Mouse (Mus musculus): ENCODE data around the gene Tet3. TPM values are rescaled to one million over a fixed set of nuclear protein-coding genes. Genes with fewer than 3 reads are reported as not detected.

Gene Tet3
- polyA plus RNA-seq, 1 experiment from 2014 or later: 66.1 TPM

DNA sequence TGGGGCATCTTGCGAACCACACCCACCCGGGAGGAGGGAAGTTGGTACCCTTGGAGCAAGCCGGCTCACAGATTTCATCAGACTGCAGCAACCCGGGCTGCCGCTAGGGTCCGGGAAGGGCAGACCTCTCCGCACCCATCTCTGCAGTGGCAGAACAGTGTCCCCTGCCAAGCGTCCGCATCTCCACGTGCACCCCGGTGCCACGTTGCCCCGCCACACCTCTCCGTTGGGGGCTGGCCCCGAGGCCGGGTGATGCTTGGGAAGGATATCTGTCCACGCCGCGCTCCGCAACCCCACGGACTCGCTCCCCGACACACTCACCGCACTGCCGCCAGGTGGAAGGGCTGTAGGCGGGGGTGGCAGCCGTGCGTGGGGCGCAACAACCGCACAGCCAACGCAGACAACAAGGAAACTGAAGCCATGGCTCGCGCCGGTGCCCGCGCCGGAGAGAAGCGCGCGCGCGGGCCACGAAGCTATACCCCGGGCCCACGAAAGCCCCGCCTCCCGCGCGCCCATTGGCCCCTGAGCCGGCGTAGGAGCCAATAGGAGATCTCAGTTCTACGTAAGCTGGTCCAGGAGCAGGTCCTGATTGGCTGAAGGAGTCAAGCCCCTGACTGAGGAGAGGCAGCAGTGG lies 141.7 kb downstream of the Tet3 start:
- Histone ChIP-seq H3K9ac (peak overlapping the region; percentile 68), H3K9me3 (replicated peaks) (no peaks in the 10 kb centered on the region), H3K27me3 (no peaks in the 10 kb centered on the region), H3K4me3 (replicated peaks) (peak overlapping the region; percentile 95), H3K4me2 (replicated peaks) (peak overlapping the region; percentile 90), H3K36me3 (peaks cover under 1% of the 10 kb centered on the region; the same call in 1 of the 2 replicates), H3K4me1 (peaks cover 13% of the 10 kb centered on the region; the same call in 1 of the 2 replicates), H3K27ac (replicated peaks) (peak overlapping the region; percentile 75)
- peak; percentile 98 for ATAC-seq (ENCODE audit: insufficient number of reproducible peaks, low FRiP score, low TSS enrichment, low read depth)
- under 1% methylated on average over 52 of the region's 52 CpGs for WGBS

DNA sequence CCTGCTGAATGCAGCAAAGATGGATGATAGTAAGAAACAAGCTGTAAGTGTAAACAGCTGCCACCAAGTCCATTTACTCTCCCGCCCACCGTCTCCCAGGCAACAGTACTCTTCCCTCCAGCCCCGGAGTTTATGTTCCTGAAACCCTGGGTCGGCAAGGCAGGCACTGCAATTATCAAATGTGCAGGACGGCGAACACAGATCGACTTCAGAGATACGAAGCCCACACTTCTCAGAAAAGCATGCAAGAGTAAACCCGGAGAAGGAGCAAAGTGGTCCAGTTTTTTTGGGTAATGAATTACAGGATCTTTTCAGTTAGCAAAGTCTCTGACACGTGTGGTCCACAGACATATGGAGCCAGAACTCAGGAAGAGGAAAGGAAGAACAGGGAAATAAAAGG lies 142.9 kb downstream of the Tet3 start:
- Histone ChIP-seq H3K4me3 (replicated peaks) (peak overlapping the region; percentile 95), H3K36me3 (peaks cover 10% of the 10 kb centered on the region), H3K4me1 (peaks cover 13% of the 10 kb centered on the region; the same call in 1 of the 2 replicates), H3K9me3 (replicated peaks) (no peaks in the 10 kb centered on the region), H3K27ac (replicated peaks) (no peak overlapping the region), H3K27me3 (no peaks in the 10 kb centered on the region), H3K4me2 (replicated peaks) (peak overlapping the region; percentile 90), H3K9ac (no peak overlapping the region)
- WGBS: 6% methylated on average over 10 of the region's 10 CpGs
- no peak for ATAC-seq (ENCODE audit: insufficient number of reproducible peaks, low FRiP score, low TSS enrichment, low read depth)

DNA sequence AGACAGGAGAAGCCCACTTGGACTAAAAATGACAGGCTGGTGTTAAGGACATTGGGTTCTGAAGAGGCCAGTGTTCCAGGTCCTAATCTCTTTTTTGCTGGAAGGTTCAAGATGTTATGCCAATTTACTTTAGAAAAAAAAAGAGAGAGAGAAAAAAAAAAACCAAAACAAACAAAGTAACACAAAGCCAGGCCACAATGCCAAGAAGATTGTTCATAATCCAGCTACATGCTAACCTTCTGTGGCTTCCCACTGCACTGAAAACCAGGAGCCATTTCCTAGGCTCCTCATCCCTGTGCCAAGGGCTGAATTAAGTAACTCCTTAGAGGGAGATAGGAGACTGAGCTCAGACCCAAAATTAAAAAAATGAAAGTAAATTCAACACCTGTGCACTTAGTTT lies 143.6 kb downstream of the Tet3 start:
- Histone ChIP-seq H3K27ac (replicated peaks) (no peak overlapping the region), H3K9me3 (replicated peaks) (no peaks in the 10 kb centered on the region), H3K4me2 (replicated peaks) (no peak overlapping the region), H3K4me1 (peaks cover 13% of the 10 kb centered on the region; the same call in 1 of the 2 replicates), H3K27me3 (no peaks in the 10 kb centered on the region), H3K4me3 (replicated peaks) (no peak overlapping the region), H3K36me3 (peaks cover 18% of the 10 kb centered on the region), H3K9ac (no peak overlapping the region)
- no peak for ATAC-seq (ENCODE audit: insufficient number of reproducible peaks, low FRiP score, low TSS enrichment, low read depth)

DNA sequence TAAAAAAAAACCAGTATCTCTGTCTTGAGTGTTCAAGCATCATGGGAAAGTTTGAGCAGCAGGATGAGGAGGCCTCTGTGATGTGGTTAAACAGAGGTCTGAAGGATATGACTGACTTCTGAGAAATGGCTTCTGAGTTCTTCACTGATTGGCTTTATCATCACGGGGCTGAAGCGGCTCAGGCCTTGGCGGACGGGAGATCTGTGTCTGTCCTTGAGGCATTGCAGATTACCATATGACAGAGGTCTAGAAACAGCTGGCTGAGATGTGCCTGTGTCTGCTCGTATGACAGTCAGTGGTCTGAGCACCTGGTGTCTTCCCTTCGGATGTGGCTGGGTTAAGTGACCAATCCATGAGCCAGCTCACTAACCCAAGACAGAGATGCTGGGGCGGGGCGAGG lies 146.4 kb downstream of the Tet3 start:
- H3K4me3 ChIP-seq (replicated peaks): no peak overlapping the region
- H3K4me2 ChIP-seq (replicated peaks): no peak overlapping the region
- no peak overlapping the region for H3K27ac ChIP-seq (replicated peaks)
- peaks cover 13% of the 10 kb centered on the region; the same call in 1 of the 2 replicates for H3K4me1 ChIP-seq
- H3K27me3 ChIP-seq: no peaks in the 10 kb centered on the region
- 81% methylated on average over 8 of the region's 8 CpGs for WGBS
- peaks cover 33% of the 10 kb centered on the region for H3K36me3 ChIP-seq
- ATAC-seq (ENCODE audit: insufficient number of reproducible peaks, low FRiP score, low TSS enrichment, low read depth): no peak
- no peaks in the 10 kb centered on the region for H3K9me3 ChIP-seq (replicated peaks)
- no peak overlapping the region for H3K9ac ChIP-seq

Small RNA genes lying within 50 kb of the gene (microRNA-seq; reads per million reads assigned to microRNA genes)
- not detected for gene Mir6374 (ENCODE audit: borderline number of aligned reads)

Other genes with a start within 250 kb of the Tet3 start
- 0.11 and 0.48 TPM in 2 replicates for gene Slc4a5, start 239.3 kb downstream of the Tet3 start, polyA plus RNA-seq (2015; fragmentation: Nextera tagmentation; extraction: Ambion mirVana)
- gene Mthfd2, start 133.2 kb downstream of the Tet3 start, polyA plus RNA-seq (2015; fragmentation: Nextera tagmentation; extraction: Ambion mirVana): 27.2 and 30.5 TPM in 2 replicates
- gene Mob1a, start 133.1 kb downstream of the Tet3 start, polyA plus RNA-seq (2015; fragmentation: Nextera tagmentation; extraction: Ambion mirVana): 64.1 and 65.9 TPM in 2 replicates
- 105 and 113 TPM in 2 replicates for gene Bola3, start 109.9 kb downstream of the Tet3 start, polyA plus RNA-seq (2015; fragmentation: Nextera tagmentation; extraction: Ambion mirVana)
- 81.0 and 90.4 TPM in 2 replicates for gene Dguok, start 47.9 kb upstream of the Tet3 start, polyA plus RNA-seq (2015; fragmentation: Nextera tagmentation; extraction: Ambion mirVana)
- gene Actg2, start 77.2 kb upstream of the Tet3 start, polyA plus RNA-seq (2015; fragmentation: Nextera tagmentation; extraction: Ambion mirVana): 19.5 and 20.9 TPM in 2 replicates
- gene Stambp, start 113.6 kb upstream of the Tet3 start, polyA plus RNA-seq (2015; fragmentation: Nextera tagmentation; extraction: Ambion mirVana): 31.5 and 32.5 TPM in 2 replicates
- gene Clec4f, start 197.1 kb upstream of the Tet3 start, polyA plus RNA-seq (2015; fragmentation: Nextera tagmentation; extraction: Ambion mirVana): not detected in 2 replicates
- gene Cd207, start 218.8 kb upstream of the Tet3 start, polyA plus RNA-seq (2015; fragmentation: Nextera tagmentation; extraction: Ambion mirVana): not detected in 2 replicates